Mouse (Mus musculus) kidney, adult 9 months (tissue): ENCODE results near the gene Klf8.
"Not testable (repeated sequence)": the region's sequence is repeated elsewhere in the genome, so short reads cannot be mapped to it uniquely, and the experiment has no call there.

Experiments
- DNase-seq: peaks from one replicate; pipeline ENCODE4 v3.0.0; 2022

Klf8 gene

DNA sequence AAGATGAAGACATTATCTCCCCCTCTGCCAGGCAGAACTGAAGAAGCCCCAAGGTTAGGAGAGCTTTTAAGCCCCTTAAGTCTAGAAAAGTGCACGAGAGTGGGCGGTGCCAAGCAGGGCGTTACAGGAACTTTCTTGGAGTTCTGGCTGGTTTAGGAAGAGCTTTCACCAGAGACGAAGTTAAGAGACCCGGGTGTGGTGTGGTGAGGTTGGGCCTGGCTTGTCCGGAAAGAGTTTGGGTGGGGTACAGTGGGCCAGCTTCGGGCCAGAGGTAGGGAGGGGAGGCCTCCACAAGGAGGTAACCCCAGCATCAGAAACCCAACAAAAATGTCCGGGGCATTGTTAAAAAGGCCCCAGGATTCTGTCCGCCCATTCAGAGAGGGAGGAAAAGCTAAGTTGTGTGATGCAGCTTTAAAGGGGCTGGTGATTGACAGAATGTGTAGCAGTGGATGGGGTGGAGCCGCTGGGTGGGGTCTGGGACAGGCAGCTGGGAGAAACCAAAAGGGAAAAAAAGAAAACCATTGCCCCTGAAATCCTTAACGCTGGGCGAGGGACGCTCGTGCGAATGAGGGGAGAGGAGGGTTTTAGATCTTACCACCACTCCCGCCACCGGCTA lies at the start of gene Klf8:
Gene Klf8 (plus strand): TSS at position 163 of the 616 bp plus-strand sequence.
- no peak for DNase-seq

DNA sequence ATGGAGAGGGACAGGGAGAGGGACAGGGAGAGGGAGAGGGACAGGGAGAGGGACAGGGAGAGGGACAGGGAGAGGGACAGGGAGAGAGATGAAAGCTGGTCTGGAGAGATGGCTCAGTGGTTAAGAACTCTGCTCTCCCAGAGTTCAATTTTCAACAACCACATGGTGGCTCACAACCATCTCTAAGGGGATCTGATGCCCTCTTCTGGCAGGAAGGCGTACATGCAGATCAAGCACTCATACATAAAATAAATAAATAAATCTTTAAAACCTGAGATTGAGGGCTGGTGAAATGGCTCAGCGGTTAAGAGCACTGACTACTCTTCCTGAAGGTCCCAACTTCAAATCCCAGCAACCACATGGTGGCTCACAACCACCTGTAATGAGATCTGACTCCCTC lies 38.1 kb upstream of the Klf8 start:
- peak; percentile 4 for DNase-seq

- no peak for DNase-seq
These were observed 26.2 kb upstream of the Klf8 start for GRCm38 (mm10) chrX:153211101-153211500.

GRCm38 (mm10) chrX:153231240-153231639 lies 6.0 kb upstream of the Klf8 start:
- no peak for DNase-seq

DNA sequence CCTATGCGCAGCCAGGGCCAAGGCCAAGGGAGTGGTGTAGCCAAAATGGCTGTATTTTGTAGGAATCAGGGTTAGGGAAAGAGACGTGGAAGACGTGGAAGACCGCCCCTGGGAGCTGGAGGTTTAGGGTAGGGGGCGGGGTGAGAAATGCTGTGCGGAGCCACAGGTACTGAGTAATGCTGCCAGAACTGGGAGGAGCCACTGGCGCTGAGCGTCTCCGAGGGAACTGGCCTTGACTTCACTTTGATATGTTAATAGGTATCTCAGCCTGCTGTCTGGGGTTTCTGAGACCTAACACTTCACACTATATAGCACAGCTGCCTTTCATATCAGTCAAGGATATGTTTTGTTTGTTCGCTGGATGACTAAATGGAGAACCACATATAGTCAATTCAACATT lies 4.0 kb upstream of the Klf8 start:
- no peak for DNase-seq

GRCm38 (mm10) chrX:153237920-153238504 lies 746 bp downstream of the Klf8 start:
- peak; percentile 0 for DNase-seq

DNA sequence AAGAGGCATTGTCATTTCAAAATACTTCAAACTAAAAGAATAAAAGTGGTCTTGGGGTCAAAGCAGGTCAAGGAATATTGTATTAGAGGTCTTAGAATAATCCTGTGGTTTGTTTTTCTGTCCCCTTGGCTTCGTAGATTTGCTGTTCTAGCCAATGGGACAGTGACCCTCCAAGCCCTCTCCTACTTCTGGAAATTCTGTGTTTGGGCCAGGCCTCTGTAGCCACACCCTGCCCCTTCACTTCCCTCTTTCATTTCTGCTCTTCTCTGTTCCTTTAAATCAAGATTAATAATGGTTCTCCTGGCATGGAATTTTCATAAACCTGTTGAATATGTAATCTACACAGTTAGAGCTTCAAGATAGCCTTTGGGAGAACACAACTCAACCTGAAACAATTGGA lies 17.0 kb downstream of the Klf8 start:
- no peak for DNase-seq

DNA sequence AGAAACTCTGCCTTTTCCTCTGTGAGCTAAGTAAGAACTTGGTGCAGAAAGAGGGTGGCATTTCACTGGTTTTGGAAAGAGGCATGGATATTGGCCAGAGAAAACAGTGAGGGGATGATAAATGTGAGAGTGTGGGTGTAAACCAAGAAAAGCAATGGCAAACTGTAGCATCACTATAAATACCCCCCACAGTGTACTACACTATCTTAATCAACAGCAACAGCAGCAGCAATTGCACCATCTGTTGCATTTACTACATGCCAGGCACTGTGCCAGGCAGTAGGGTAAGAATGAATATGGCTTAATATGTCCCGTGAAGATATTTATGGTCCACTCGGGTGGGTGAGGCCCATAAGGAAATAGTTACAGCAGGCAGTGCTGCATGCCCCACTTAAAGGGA lies 18.2 kb downstream of the Klf8 start:
- DNase-seq, result no peak

DNA sequence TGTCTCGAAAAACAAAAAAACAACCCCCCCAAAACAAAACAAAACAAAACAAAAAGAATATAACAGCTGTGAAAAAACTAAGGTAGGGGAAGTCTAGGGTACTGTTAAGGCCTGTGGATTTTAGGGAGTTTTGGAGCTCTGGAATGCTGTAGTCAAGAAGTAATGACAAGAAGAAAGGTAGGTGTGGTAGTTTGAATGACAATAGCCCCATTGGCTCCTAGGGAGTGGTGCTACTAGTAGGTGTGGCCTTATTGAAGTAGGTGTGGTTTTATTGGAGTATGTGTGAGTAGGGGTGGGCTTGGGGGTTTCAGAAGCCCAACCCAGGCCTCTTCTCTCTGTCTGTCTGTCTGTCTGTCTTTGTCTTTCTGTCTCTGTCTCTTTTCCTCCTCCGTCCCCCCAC lies 44.9 kb downstream of the Klf8 start:
- DNase-seq, result no peak

DNA sequence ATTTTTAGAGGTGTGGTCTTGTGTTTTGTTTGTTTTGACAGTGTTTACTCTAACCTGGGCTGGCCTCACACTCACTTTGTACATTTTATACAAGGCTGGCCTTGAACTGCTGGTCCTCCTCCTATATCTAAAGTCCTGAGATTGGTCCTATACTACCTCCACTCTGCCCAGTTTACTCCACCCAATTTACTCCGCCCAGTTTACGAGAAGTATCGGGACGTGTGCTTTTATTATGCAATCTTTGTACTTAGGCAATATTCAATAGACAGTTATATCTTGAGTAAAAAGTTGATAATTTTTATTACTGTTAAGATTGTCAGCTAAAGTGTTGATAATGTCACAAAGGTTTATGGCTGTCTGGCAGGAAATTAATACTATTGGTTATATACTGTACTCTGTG lies 74.1 kb downstream of the Klf8 start:
- no peak for DNase-seq

GRCm38 (mm10) chrX:153323105-153323504 lies 85.8 kb downstream of the Klf8 start:
- no peak for DNase-seq

DNA sequence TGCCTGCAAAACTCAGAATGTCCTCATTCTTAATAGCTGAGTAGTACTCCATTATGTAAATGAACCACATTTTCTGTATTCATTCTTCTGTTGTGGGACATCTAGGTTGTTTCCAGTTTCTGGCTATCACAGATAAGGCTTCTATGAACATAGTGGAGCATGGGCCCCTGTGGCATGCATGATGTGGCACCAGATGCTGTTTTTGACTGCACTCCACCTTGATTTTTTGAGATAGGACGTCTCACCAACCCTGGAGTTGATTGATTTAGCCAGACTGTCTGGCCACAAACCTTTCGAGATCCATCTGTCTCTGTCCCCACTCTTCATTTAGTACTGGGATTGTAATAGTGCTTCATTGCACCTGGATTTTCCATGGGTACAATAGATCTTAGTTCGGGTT lies 96.9 kb downstream of the Klf8 start:
- not testable (repeated sequence) for DNase-seq

GRCm38 (mm10) chrX:153359331-153360215 lies 122.3 kb downstream of the Klf8 start:
- peak; percentile 5 for DNase-seq

DNA sequence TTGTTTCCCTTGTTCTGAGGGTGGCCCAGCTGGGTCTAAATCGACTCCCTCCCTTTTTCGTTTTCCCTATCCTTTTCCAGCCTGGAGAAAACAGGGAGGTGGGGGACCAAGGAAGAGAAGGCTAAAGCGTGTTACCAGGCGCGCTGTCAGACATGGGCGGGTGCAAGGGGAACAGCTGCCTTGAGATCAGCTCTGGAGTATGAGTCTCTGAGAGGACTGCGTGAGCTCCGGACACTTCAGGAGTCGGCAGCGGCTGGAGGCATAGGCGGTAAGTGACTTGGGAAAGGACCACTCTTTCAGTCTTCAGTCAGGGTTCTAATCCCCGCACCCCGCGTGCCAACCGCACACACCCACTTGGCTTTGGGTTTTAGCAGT lies 122.9 kb downstream of the Klf8 start:
- DNase-seq, result no peak

GRCm38 (mm10) chrX:153360666-153361269 lies 123.5 kb downstream of the Klf8 start:
- DNase-seq, result no peak

DNA sequence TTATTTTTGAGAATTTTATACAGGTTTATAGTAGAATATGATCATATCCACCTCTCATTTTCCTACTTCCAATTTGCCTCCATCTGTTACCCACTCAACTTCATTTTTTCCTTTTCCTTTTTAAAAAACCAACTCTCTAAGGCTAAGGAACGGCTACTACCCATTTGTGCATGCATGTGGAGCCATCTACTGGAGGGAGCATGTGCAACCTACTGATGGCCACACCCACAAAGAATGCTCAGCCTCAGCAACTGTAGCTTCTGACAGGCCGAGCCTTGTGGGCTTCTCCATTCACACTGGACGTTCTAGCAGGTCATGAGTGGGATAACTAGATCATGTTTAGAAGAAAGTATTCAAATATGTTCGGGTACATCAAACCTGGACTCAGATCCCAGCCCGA lies 129.5 kb downstream of the Klf8 start:
- peak; percentile 50 for DNase-seq

DNA sequence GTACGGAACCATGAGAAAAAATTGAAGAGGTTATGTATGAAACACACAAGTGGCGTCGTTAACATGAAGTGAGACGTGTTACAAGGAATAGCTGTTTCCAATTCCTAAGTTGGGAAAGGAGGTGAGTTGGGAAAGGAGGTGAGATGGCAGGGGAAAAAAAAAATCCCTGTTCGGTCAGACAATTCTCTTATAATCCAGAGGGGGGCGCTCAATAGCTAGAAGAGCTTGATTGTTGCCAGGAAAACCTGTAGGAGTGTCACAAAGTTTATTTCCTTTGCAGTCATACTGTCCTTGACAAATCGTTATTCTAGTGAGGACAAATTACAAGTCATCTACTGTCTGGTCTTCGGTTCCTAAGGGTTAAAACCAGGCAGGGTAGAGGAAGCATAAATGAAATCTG lies 132.5 kb downstream of the Klf8 start:
- DNase-seq, result no peak

- DNase-seq, result no peak
These were observed 137.8 kb downstream of the Klf8 start for GRCm38 (mm10) chrX:153375105-153375504.

DNA sequence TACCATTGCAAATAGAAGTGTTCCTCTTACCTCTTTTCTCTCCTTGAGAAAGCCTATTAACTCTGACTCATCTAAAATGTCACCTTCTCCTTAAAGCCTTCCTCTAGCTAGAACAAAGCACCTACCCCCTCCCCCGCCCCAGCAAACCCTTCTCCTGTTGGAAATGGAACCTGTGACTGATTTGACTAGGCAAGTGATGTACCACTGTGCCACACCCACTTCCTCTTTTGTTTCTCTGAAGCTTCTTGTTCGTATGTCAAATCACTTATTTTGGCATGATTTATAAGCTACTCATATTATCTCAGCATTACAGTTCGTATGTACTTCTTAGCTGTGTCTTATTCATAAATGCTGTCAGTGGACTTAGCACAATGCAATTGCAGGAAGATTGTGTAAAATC lies 144.5 kb downstream of the Klf8 start:
- DNase-seq, result no peak

DNA sequence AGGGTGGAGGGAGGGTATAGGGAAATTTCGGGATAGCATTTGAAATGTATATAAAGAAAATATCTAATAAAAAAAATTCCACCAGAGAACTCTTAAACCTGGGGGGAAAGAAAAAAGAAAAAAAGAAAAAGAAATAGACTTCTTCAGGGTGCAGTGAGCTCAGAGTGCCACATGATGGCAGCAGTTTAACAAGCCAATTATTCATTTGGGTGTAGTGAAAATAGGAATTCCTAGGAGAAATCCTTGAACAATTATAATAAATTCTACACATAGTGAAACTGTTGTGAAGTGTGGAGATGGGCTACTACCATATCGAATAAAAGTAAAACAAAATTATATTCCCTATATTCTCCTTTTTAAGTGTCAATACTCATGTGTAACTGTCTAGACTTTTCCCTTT lies 152.0 kb downstream of the Klf8 start:
- peak; percentile 2 for DNase-seq

- no peak for DNase-seq
These were observed 179.8 kb downstream of the Klf8 start for GRCm38 (mm10) chrX:153417067-153417466.

DNA sequence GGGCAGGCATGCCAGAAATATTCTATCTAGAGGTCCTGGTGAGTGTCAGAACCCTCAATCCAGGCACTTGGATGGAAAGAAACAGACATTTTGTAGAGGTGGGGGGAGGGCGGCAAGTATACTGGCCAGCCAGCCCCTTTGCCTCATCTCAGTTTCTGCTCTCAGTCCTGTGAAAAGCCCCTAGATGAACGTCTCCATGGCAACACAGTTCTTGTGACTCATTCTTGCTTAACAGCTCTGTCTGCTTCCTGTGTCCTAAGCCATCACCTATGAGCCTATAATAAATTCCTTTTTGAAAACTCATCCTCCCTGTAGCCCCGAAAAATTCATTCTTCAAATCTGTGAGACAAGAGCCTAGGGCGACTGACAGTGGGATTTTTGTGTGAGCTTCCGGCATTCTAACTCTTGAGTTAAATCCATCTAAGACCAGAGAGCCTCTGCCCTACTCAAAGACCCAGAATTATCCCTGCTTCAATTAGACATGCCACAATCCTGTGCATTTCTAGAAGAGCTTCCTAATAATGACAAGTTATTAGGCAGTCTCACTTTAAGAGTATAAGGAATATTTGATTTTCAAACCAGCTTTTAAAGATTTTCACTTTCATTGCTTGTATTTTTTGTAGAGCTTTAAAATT lies 196.5 kb downstream of the Klf8 start:
- DNase-seq, result no peak

DNA sequence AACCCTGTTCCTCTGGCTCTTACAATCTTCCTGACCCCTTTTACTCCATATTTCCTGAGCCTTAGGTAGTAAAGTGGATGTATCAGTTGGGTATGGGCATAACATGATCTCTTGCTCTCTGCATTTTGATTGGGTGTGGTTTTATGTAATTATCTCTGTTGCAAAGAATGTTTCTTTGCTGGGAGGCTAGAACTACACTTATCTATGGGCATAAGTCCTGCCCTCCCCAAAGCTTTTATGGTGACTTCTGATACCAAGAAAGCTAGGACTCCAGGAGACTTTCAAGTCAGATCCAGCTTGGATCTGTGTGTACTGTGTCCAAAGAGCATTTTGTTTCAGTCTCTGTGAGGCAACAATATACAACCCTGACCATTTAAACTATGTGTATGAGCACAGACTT lies 202.3 kb downstream of the Klf8 start:
- DNase-seq, result no peak
